ENCODE assay signal across 12 mouse cellular contexts in the genomic region with DNA sequence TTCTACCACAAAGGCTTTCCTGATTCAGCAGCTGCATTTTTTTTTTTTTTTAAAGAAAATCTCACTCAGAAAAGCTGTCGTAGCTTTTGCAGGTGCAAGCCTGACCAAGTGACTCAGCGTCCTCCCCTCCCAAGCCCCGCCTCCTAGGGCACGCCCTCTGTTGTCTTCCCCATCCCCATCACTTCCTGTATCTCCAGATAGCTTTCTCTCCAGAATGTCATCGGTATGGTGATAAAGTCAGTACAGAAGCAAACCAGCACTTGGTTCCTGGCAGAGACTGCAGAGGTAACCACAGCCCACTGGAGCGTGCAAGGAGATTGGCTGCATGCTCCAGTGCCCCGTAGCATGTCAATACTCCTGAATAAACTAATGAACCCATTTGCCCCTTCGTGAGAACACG.
DNase-seq lines count a peak whose midpoint lies in the region; ATAC-seq and TF ChIP-seq lines count a peak whose summit lies in the region.
"Had no signal": no experiment of that assay in that cellular context is flagged by ENCODE, and none has a peak within 500 bp of the region (broad histone marks: within the 10 kb centered on the region; RNA-seq: fewer than 3 reads in every experiment).

No protein-coding gene starts in this region.

- TF ChIP-seq POLR2A in CH12.LX (IDR thresholded peaks at IDR 0.05; ENCODE audit: low read depth, low read length), result no peak

- dilution Hi-C loops in CH12.LX (cut with MboI; ENCODE audit: extremely low pct_ligation_motif_present, extremely low pct_unique_long_range_greater_than_20kb, low sequenced_read_pairs), result no loop called here

- H3K4me3 ChIP-seq in CH12.LX (replicated peaks in 1 of 3; ENCODE audit: low read depth in 2 of 3, low read length in 2 of 3, poor library complexity in 1 of 3), result peak overlapping the region in 2 of 3 experiments; percentile 24 to 37
- H3K4me3 ChIP-seq in hindbrain, embryonic 11.5 days (ENCODE audit: low read depth, low read length), result no peak overlapping the region
- H3K4me3 ChIP-seq in embryonic facial prominence, embryonic 10.5 days, result no peak overlapping the region
- H3K4me3 ChIP-seq: forebrain, embryonic 13.5 days; hindbrain, embryonic 12.5 days; lung, embryonic 15.5 days had no signal

- H3K9ac ChIP-seq in CH12.LX (ENCODE audit: insufficient read depth, low read depth), result no peak overlapping the region
- no peak overlapping the region for H3K9ac ChIP-seq in hindbrain, embryonic 11.5 days (ENCODE audit: low read depth, low read length)
- H3K9ac ChIP-seq: forebrain, embryonic 13.5 days; hindbrain, embryonic 12.5 days; lung, embryonic 15.5 days had no signal

- no peak overlapping the region for H3K27ac ChIP-seq in CH12.LX (ENCODE audit: insufficient read depth, low read depth)
- no peak overlapping the region for H3K27ac ChIP-seq in hindbrain, embryonic 11.5 days (ENCODE audit: low read depth, low read length)
- no peak overlapping the region for H3K27ac ChIP-seq in embryonic facial prominence, embryonic 10.5 days (replicated peaks)
- H3K27ac ChIP-seq: forebrain, embryonic 13.5 days; hindbrain, embryonic 12.5 days; lung, embryonic 15.5 days had no signal

- H3K27me3 ChIP-seq in CH12.LX (replicated peaks), result no peaks in the 10 kb centered on the region
- no peaks in the 10 kb centered on the region for H3K27me3 ChIP-seq in hindbrain, embryonic 11.5 days (ENCODE audit: control insufficient read depth, insufficient read depth, low read length)
- H3K27me3 ChIP-seq in embryonic facial prominence, embryonic 10.5 days (replicated peaks; ENCODE audit: low read depth, poor library complexity, severe bottlenecking), result no peaks in the 10 kb centered on the region
- H3K27me3 ChIP-seq: forebrain, embryonic 13.5 days; hindbrain, embryonic 12.5 days; lung, embryonic 15.5 days had no signal

- in situ Hi-C loops in CH12.LX (cut with MboI; ENCODE audit: low pct_ligation_motif_present, low pct_unique_long_range_greater_than_20kb, low sequenced_read_pairs), result no loop called here

- H3K79me2 ChIP-seq in CH12.LX (replicated peaks; ENCODE audit: control insufficient read depth, extremely low read depth, insufficient read depth, poor library complexity, severe bottlenecking), result no peaks in the 10 kb centered on the region

- no peaks in the 10 kb centered on the region for H3K36me3 ChIP-seq in CH12.LX (replicated peaks in 1 of 2; ENCODE audit: control insufficient read depth in 1 of 2, insufficient read depth in 1 of 2, low read length in 1 of 2)
- H3K36me3 ChIP-seq in hindbrain, embryonic 11.5 days (ENCODE audit: control insufficient read depth, insufficient read depth, low read length), result no peaks in the 10 kb centered on the region
- H3K36me3 ChIP-seq in embryonic facial prominence, embryonic 10.5 days (replicated peaks), result no peaks in the 10 kb centered on the region
- H3K36me3 ChIP-seq: hindbrain, embryonic 12.5 days; lung, embryonic 15.5 days had no signal

- peak; percentile 83 for ATAC-seq in inflammation-experienced regulatory T-cells, adult 6 months
- ATAC-seq in hindbrain, embryonic 11.5 days (ENCODE audit: low FRiP score), result no peak
- ATAC-seq: forebrain, embryonic 13.5 days; midbrain, embryonic 16.5 days had no signal

- no peak for TF ChIP-seq CTCF in CH12.LX (conservative IDR thresholded peaks at IDR 0.05 in 1 of 2, IDR thresholded peaks at IDR 0.05 in 1 of 2; ENCODE audit: low read depth in 2 of 2, low read length in 2 of 2)

- H3K9me3 ChIP-seq in CH12.LX (replicated peaks; ENCODE audit: low read length), result no peaks in the 10 kb centered on the region
- H3K9me3 ChIP-seq in hindbrain, embryonic 11.5 days (ENCODE audit: control insufficient read depth, low read length), result no peaks in the 10 kb centered on the region
- H3K9me3 ChIP-seq in embryonic facial prominence, embryonic 10.5 days, result no peaks in the 10 kb centered on the region
- H3K9me3 ChIP-seq: forebrain, embryonic 13.5 days; hindbrain, embryonic 12.5 days; lung, embryonic 15.5 days had no signal

- 70% methylated on average over 9 of the region's 9 CpGs for WGBS in hindbrain, embryonic 11.5 days
- WGBS in embryonic facial prominence, embryonic 10.5 days, result 82% methylated on average over 9 of the region's 9 CpGs

- peaks cover 4 to 53% of the 10 kb centered on the region in 2 experiments for H3K4me1 ChIP-seq in CH12.LX (ENCODE audit: control insufficient read depth in 1 of 2, insufficient read depth in 2 of 2)
- no peaks in the 10 kb centered on the region for H3K4me1 ChIP-seq in hindbrain, embryonic 11.5 days (replicated peaks; ENCODE audit: control insufficient read depth, insufficient read depth, low read length)
- H3K4me1 ChIP-seq in embryonic facial prominence, embryonic 10.5 days, result peaks cover 20% of the 10 kb centered on the region

- TF ChIP-seq EP300 in CH12.LX (IDR thresholded peaks at IDR 0.05; ENCODE audit: low read length), result no peak

- DNase-seq in 3134 (ENCODE audit: extremely low read depth, insufficient read length, low spot score) (peak; percentile 9), CH12.LX (ENCODE audit: extremely low read depth) (peak; percentile 81)
- DNase-seq in naive thymus-derived CD4-positive, alpha-beta T cell, adult 2 months (ENCODE audit: low read depth), result peak; percentile 42
- DNase-seq in testis, postnatal 10 days (ENCODE audit: low spot score), result no peak
- DNase-seq in hindbrain, embryonic 11.5 days (ENCODE audit: low spot score), result no peak
- DNase-seq in embryonic facial prominence, embryonic 10.5 days (ENCODE audit: low spot score), result no peak
- DNase-seq: heart, adult 11 months had no signal

- peak overlapping the region; percentile 71 for H3K4me2 ChIP-seq in CH12.LX (ENCODE audit: insufficient read depth, low read depth, poor library complexity, severe bottlenecking)
- no peak overlapping the region for H3K4me2 ChIP-seq in hindbrain, embryonic 11.5 days (replicated peaks; ENCODE audit: low read depth, low read length)
- H3K4me2 ChIP-seq: forebrain, embryonic 13.5 days; hindbrain, embryonic 12.5 days; lung, embryonic 15.5 days had no signal

- no peak for TF ChIP-seq RAD21 in CH12.LX (IDR thresholded peaks at IDR 0.05; ENCODE audit: low read depth, low read length)

TF ChIP-seq in CH12.LX, 34 proteins besides CTCF, POLR2A, EP300 and RAD21:
- TF ChIP-seq CHD1 (IDR thresholded peaks at IDR 0.05; ENCODE audit: low read depth, low read length) (no peak), ZNF384 (IDR thresholded peaks at IDR 0.05; ENCODE audit: low read depth, low read length) (peak; percentile 79), RCOR1 (conservative IDR thresholded peaks at IDR 0.05; ENCODE audit: low read depth, low read length) (no peak), MYC (IDR thresholded peaks at IDR 0.05; ENCODE audit: low read depth, low read length) (no peak), JUN (IDR thresholded peaks at IDR 0.05; ENCODE audit: insufficient read depth, low read depth, low read length) (no peak), USF2 (conservative IDR thresholded peaks at IDR 0.05; ENCODE audit: low read depth, low read length) (no peak), NRF1 (IDR thresholded peaks at IDR 0.05; ENCODE audit: low read depth, low read length) (no peak), SIN3A (IDR thresholded peaks at IDR 0.05; ENCODE audit: low read length) (no peak), ETS1 (conservative IDR thresholded peaks at IDR 0.05; ENCODE audit: low read depth, low read length) (no peak), ZKSCAN1 (IDR thresholded peaks at IDR 0.05; ENCODE audit: borderline replicate concordance, low read depth, low read length) (no peak), MEF2A (IDR thresholded peaks at IDR 0.05; ENCODE audit: borderline replicate concordance, low read depth, low read length) (no peak), MXI1 (IDR thresholded peaks at IDR 0.05; ENCODE audit: low read depth, low read length) (0 out of 2 replicates have a peak, but pooled peaks have one; percentile 8), KAT2A (IDR thresholded peaks at IDR 0.05; ENCODE audit: insufficient replicate concordance, low read length) (no peak), MAX (IDR thresholded peaks at IDR 0.05; ENCODE audit: low read length) (no peak), SMC3 (IDR thresholded peaks at IDR 0.05; ENCODE audit: low read depth, low read length) (no peak), ELF1 (IDR thresholded peaks at IDR 0.05; ENCODE audit: low read depth, low read length) (peak; percentile 58), GABPA (IDR thresholded peaks at IDR 0.05; ENCODE audit: insufficient replicate concordance, low read depth, low read length) (no peak), E2F4 (IDR thresholded peaks at IDR 0.05; ENCODE audit: insufficient replicate concordance, low read depth, low read length) (no peak), TCF12 (IDR thresholded peaks at IDR 0.05; ENCODE audit: low read depth, low read length) (no peak), MAFK (IDR thresholded peaks at IDR 0.05; ENCODE audit: insufficient replicate concordance, low read length) (0 out of 2 replicates have a peak, but pooled peaks have one; percentile 26), TBP (conservative IDR thresholded peaks at IDR 0.05; ENCODE audit: low read depth, low read length) (no peak), CHD2 (IDR thresholded peaks at IDR 0.05; ENCODE audit: low read length) (no peak), HCFC1 (IDR thresholded peaks at IDR 0.05; ENCODE audit: low read depth, low read length) (no peak), USF1 (IDR thresholded peaks at IDR 0.05; ENCODE audit: low read depth, low read length) (no peak), IRF4 (IDR thresholded peaks at IDR 0.05; ENCODE audit: low read depth, low read length) (no peak), JUND (conservative IDR thresholded peaks at IDR 0.05; ENCODE audit: low read depth, low read length) (no peak), MAZ (IDR thresholded peaks at IDR 0.05; ENCODE audit: low read depth, low read length) (no peak), ZMIZ1 (IDR thresholded peaks at IDR 0.05; ENCODE audit: low read depth, low read length) (no peak), BHLHE40 (IDR thresholded peaks at IDR 0.05; ENCODE audit: low read depth, low read length) (no peak; the same call in 1 of the 2 replicates)

Comparison
In these comparisons a context has a peak if more than half of its experiments do, and no peak if none do; other contexts are left out.
1. DNase-seq: peak in 3134 (single experiment), CH12.LX (single experiment) and naive thymus-derived CD4-positive, alpha-beta T cell, adult 2 months (single experiment); none in testis, postnatal 10 days (single experiment), hindbrain, embryonic 11.5 days (single experiment) and embryonic facial prominence, embryonic 10.5 days (single experiment).
2. H3K4me3 ChIP-seq: peak in CH12.LX (2 of 3); none in hindbrain, embryonic 11.5 days (single experiment) and embryonic facial prominence, embryonic 10.5 days (single experiment).